Mouse (Mus musculus): ENCODE data around the gene Kcnq5.
A peak's percentile ranks its signal among the peaks of the same experiment; 100 is the strongest.

DNA sequence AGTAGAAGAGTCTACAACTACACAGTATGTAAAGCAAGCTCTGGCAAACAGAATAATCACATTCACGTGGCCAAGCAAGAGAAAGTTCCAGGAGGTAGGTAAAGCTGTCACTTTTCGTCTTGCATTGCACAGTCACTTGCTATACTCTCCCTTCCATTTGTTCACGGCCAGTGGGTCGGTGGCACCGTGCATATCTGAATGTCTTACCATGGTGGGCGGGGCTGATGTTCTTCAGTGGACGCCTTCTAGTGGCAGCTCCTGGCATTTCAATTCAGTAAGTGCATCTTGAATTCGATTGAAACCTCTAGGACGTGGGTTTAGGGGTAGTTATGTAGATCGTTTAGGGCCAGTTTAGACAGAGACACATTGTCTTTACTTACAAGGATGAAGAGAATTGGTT is 439.7 kb downstream of the Kcnq5 start:
- peak; percentile 22 for TF ChIP-seq CTCF (IDR thresholded peaks at IDR 0.05; ENCODE audit: low read depth)
- no peak for TF ChIP-seq EP300 (optimal IDR thresholded peaks at IDR 0.05)

Measured in stomach, postnatal 0 days (tissue).